Mouse (Mus musculus): ENCODE measurements around the gene Esr2. TPM values are rescaled to one million over a fixed set of nuclear protein-coding genes. Genes with fewer than 3 reads are reported as not detected.
A peak's percentile ranks its signal among the peaks of the same experiment; 100 is the strongest.

Gene Esr2
- total and polyA plus RNA-seq, 2 experiments = not detected

DNA sequence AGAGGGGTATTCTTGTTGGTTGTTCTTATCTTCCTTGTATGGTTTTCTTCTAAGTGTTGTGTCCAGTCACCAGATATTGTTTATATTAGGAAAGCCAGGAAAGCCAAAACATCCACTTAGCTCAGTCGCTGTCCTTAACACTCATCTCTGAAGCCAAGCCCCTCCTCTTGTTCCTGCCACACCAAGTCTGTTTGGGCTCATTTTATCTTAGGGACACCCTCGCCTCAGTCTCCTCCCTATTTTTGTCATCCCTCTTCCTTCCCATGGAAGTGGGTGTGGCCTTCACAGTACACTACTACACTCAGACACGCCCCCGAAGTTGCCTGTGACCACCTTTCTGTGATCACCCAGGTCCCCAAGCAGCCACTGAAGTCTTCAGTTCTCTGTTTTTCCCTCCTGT lies 44.5 kb downstream of the Esr2 start:
- no peak for TF ChIP-seq POLR2A (IDR thresholded peaks at IDR 0.05; ENCODE audit: extremely low read depth, insufficient read depth, low read length)
- Histone ChIP-seq H3K36me3 (ENCODE audit: control insufficient read depth, insufficient read depth, low read length) (no peaks in the 10 kb centered on the region), H3K9ac (ENCODE audit: low read depth, low read length) (no peak overlapping the region), H3K79me2 (ENCODE audit: control insufficient read depth, insufficient read depth, low read length) (no peaks in the 10 kb centered on the region), H3K4me3 (ENCODE audit: insufficient read depth, low read depth, low read length) (no peak overlapping the region), H3K27me3 (ENCODE audit: control insufficient read depth, insufficient read depth, low read length) (no peaks in the 10 kb centered on the region), H3K27ac (replicated peaks; ENCODE audit: insufficient read depth, low read depth, low read length) (no peak overlapping the region), H3K4me1 (ENCODE audit: control insufficient read depth, insufficient read depth, low read length) (no peaks in the 10 kb centered on the region)
- WGBS = 75% methylated on average over 4 of the region's 4 CpGs
- DNase-seq (ENCODE audit: extremely low read depth, low read depth, low spot score) = peak; percentile 19

DNA sequence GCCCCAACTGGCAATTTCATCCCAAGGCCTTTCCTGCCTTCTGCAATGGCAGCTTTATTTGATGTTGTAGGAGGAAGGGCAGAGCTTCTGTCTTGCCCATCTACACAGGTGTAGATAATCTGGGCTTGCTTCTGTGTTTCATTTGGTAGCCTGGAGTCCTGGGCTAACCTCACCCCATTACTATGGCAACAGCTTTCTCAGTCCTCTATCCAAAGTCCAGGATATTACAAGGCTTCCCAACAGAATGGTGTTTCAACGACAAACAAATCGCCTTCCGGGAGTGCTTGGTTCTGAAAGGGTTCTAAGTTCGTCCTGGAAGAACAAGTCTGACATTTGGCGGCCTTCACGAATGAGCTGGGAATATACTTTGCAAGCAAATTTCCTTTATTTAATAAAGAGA lies 46.2 kb downstream of the Esr2 start:
- H3K79me2 ChIP-seq (ENCODE audit: control insufficient read depth, insufficient read depth, low read length) = no peaks in the 10 kb centered on the region
- TF ChIP-seq POLR2A (IDR thresholded peaks at IDR 0.05; ENCODE audit: extremely low read depth, insufficient read depth, low read length) (no peak), CTCF (IDR thresholded peaks at IDR 0.05; ENCODE audit: low read depth, low read length) (no peak)
- DNase-seq (ENCODE audit: extremely low read depth, low read depth, low spot score) = peak; percentile 79
- 32% methylated on average over 6 of the region's 6 CpGs for WGBS
- H3K27me3 ChIP-seq (ENCODE audit: control insufficient read depth, insufficient read depth, low read length) = no peaks in the 10 kb centered on the region
- no peaks in the 10 kb centered on the region for H3K36me3 ChIP-seq (ENCODE audit: control insufficient read depth, insufficient read depth, low read length)
- H3K4me3 ChIP-seq (ENCODE audit: insufficient read depth, low read depth, low read length) = no peak overlapping the region
- H3K27ac ChIP-seq (replicated peaks; ENCODE audit: insufficient read depth, low read depth, low read length) = no peak overlapping the region
- H3K4me1 ChIP-seq (ENCODE audit: control insufficient read depth, insufficient read depth, low read length) = no peaks in the 10 kb centered on the region
- H3K9ac ChIP-seq (ENCODE audit: low read depth, low read length) = no peak overlapping the region

DNA sequence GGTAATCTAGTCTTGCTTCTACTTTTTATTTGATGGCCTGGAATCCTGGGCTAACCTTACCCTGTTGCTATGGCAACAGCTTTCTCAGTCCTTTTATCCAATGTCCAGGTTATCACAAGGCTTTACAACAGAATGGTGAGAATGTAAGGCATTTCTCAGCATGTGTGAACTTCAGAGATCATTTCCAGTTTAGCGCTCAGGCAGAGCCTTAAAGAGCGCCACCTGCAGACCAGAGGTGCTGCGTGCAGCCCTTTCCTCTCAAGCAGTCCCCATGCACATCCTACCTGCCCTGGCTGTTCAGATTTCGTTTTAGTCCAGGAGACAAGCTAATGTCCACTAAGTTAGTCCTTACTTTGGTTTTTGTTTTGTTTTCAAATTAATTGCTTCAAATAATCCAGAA lies 46.8 kb downstream of the Esr2 start:
- 45% methylated on average over 4 of the region's 4 CpGs for WGBS
- Histone ChIP-seq H3K36me3 (ENCODE audit: control insufficient read depth, insufficient read depth, low read length) (no peaks in the 10 kb centered on the region), H3K4me1 (ENCODE audit: control insufficient read depth, insufficient read depth, low read length) (no peaks in the 10 kb centered on the region), H3K27ac (replicated peaks; ENCODE audit: insufficient read depth, low read depth, low read length) (no peak overlapping the region), H3K79me2 (ENCODE audit: control insufficient read depth, insufficient read depth, low read length) (no peaks in the 10 kb centered on the region), H3K9ac (ENCODE audit: low read depth, low read length) (no peak overlapping the region), H3K27me3 (ENCODE audit: control insufficient read depth, insufficient read depth, low read length) (no peaks in the 10 kb centered on the region), H3K4me3 (ENCODE audit: insufficient read depth, low read depth, low read length) (no peak overlapping the region)
- no peak for DNase-seq (ENCODE audit: extremely low read depth, low read depth, low spot score)
- TF ChIP-seq POLR2A (IDR thresholded peaks at IDR 0.05; ENCODE audit: extremely low read depth, insufficient read depth, low read length) = no peak
- peak; percentile 68 for TF ChIP-seq CTCF (IDR thresholded peaks at IDR 0.05; ENCODE audit: low read depth, low read length)

DNA sequence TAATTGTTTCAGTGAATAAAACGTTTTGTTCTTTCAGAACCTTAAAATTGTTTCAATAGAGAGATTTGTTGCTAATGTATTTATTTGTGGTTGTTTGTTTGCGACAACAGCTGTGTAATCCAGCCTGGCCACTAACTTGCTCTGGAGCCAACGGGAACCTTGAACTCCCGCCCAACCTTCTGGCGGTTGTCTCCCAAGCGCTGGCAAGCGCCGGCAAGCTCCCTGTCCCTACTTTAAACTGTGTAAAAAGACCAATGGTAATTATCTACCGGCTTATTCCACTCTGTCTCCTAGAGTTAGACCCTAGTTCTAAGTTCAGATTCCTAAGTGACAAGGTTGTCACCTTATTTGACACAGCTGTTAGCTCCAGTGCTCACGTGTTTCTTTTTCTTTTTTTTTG lies 48.2 kb downstream of the Esr2 start:
- Histone ChIP-seq H3K79me2 (ENCODE audit: control insufficient read depth, insufficient read depth, low read length) (no peaks in the 10 kb centered on the region), H3K4me3 (ENCODE audit: insufficient read depth, low read depth, low read length) (no peak overlapping the region), H3K9ac (ENCODE audit: low read depth, low read length) (no peak overlapping the region), H3K27me3 (ENCODE audit: control insufficient read depth, insufficient read depth, low read length) (no peaks in the 10 kb centered on the region), H3K4me1 (ENCODE audit: control insufficient read depth, insufficient read depth, low read length) (no peaks in the 10 kb centered on the region), H3K27ac (replicated peaks; ENCODE audit: insufficient read depth, low read depth, low read length) (no peak overlapping the region), H3K36me3 (ENCODE audit: control insufficient read depth, insufficient read depth, low read length) (no peaks in the 10 kb centered on the region)
- WGBS = 65% methylated on average over 10 of the region's 10 CpGs
- peak; percentile 76 for DNase-seq (ENCODE audit: extremely low read depth, low read depth, low spot score)
- TF ChIP-seq CTCF (IDR thresholded peaks at IDR 0.05; ENCODE audit: low read depth, low read length) (no peak), POLR2A (IDR thresholded peaks at IDR 0.05; ENCODE audit: extremely low read depth, insufficient read depth, low read length) (no peak)

DNA sequence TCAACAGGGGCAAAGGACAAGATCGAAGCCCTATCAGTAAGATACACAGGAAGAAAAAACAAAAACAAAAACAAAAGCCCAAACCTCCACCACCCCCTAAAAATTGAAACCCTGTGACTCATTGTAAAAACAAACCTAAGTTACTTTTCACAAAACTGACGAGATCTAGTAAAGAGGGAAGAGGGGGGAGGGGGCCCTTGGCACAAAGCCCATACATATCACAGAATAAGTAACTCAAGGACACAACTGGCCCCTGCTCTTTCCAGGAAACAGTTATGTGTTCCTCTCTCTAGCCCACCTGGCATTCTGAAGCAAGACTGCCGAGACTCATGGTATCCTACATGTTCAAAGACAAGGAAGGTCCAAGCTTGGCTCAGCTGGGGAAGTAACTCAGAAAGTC lies 48.8 kb downstream of the Esr2 start:
- DNase-seq (ENCODE audit: extremely low read depth, low read depth, low spot score) = no peak
- 59% methylated on average over 3 of the region's 3 CpGs for WGBS
- no peak overlapping the region for H3K4me3 ChIP-seq (ENCODE audit: insufficient read depth, low read depth, low read length)
- H3K9ac ChIP-seq (ENCODE audit: low read depth, low read length) = no peak overlapping the region
- TF ChIP-seq CTCF (IDR thresholded peaks at IDR 0.05; ENCODE audit: low read depth, low read length) (no peak), POLR2A (IDR thresholded peaks at IDR 0.05; ENCODE audit: extremely low read depth, insufficient read depth, low read length) (no peak)
- no peaks in the 10 kb centered on the region for H3K79me2 ChIP-seq (ENCODE audit: control insufficient read depth, insufficient read depth, low read length)
- no peaks in the 10 kb centered on the region for H3K4me1 ChIP-seq (ENCODE audit: control insufficient read depth, insufficient read depth, low read length)
- H3K27me3 ChIP-seq (ENCODE audit: control insufficient read depth, insufficient read depth, low read length) = no peaks in the 10 kb centered on the region
- no peaks in the 10 kb centered on the region for H3K36me3 ChIP-seq (ENCODE audit: control insufficient read depth, insufficient read depth, low read length)
- H3K27ac ChIP-seq (replicated peaks; ENCODE audit: insufficient read depth, low read depth, low read length) = no peak overlapping the region

DNA sequence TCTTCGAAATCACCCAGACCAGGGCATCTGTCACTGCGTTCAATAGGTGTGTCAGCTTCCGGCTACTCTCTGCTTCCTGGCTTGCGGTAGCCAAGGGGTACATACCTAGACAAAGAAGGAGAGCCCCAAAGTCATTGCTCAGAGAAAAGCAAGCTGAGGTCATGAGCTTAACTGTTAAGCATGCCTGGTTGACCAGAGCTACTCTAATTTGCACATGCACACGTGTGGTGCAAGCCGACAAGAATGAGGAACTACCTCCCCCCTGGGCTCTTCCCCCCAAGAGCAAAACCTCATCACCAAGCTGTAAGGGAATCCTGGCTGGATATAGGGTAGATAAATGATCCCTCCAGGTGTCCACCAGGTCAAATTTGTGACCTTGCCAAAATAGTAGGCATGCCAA lies 53.8 kb downstream of the Esr2 start:
- TF ChIP-seq POLR2A (IDR thresholded peaks at IDR 0.05; ENCODE audit: extremely low read depth, insufficient read depth, low read length) = no peak
- TF ChIP-seq CTCF (IDR thresholded peaks at IDR 0.05; ENCODE audit: low read depth, low read length) = no peak
- no peaks in the 10 kb centered on the region for H3K79me2 ChIP-seq (ENCODE audit: control insufficient read depth, insufficient read depth, low read length)
- no peaks in the 10 kb centered on the region for H3K27me3 ChIP-seq (ENCODE audit: control insufficient read depth, insufficient read depth, low read length)
- H3K4me3 ChIP-seq (ENCODE audit: insufficient read depth, low read depth, low read length) = no peak overlapping the region
- WGBS = 90% methylated on average over 6 of the region's 6 CpGs
- no peaks in the 10 kb centered on the region for H3K4me1 ChIP-seq (ENCODE audit: control insufficient read depth, insufficient read depth, low read length)
- H3K36me3 ChIP-seq (ENCODE audit: control insufficient read depth, insufficient read depth, low read length) = no peaks in the 10 kb centered on the region
- H3K27ac ChIP-seq (replicated peaks; ENCODE audit: insufficient read depth, low read depth, low read length) = no peak overlapping the region
- DNase-seq (ENCODE audit: extremely low read depth, low read depth, low spot score) = no peak
- H3K9ac ChIP-seq (ENCODE audit: low read depth, low read length) = no peak overlapping the region
